Mouse (Mus musculus) gonadal fat pad, adult 2 months (tissue): ENCODE measurements around the gene Hes7. TPM values are rescaled to one million over a fixed set of nuclear protein-coding genes. Genes with fewer than 3 reads are reported as not detected.

Source experiments
- DNase-seq: peaks from one replicate; pipeline ENCODE4 v3.0.0-alpha.2; 2012; ENCODE audit warnings: low read depth
- polyA plus RNA-seq: library from polyadenylated mRNA; depleted of rRNA; stranded (reverse); fragments of >200 nt; gene quantifications from 2 replicates; pipeline ENCODE4 v1.2.3, GENCODE M21; 2012; rRNA removed

The Hes7 gene
- polyA plus RNA-seq: 0.11 and 0.24 TPM in 2 replicates

- no peak for DNase-seq
These were observed at the start of gene Hes7 for GRCm38 (mm10) chr11:69120221-69121000. Gene Hes7, plus strand, starts transcription at chr11:69120404.

GRCm38 (mm10) chr11:69070590-69071222 lies 49.5 kb upstream of the Hes7 start, which contains the start of gene Tmem107:
Gene Tmem107, plus strand, starts transcription at chr11:69070806.
- DNase-seq: no peak

GRCm38 (mm10) chr11:69071262-69071661 lies 48.9 kb upstream of the Hes7 start:
- DNase-seq: no peak

GRCm38 (mm10) chr11:69072234-69072633 lies 48.0 kb upstream of the Hes7 start:
- no peak for DNase-seq

GRCm38 (mm10) chr11:69072666-69073064 lies 47.5 kb upstream of the Hes7 start:
- DNase-seq: no peak

GRCm38 (mm10) chr11:69073065-69073888 lies 46.9 kb upstream of the Hes7 start:
- no peak for DNase-seq

- no peak for DNase-seq
These were observed 46.0 kb upstream of the Hes7 start for GRCm38 (mm10) chr11:69073951-69074775.

GRCm38 (mm10) chr11:69074776-69075069 lies 45.5 kb upstream of the Hes7 start:
- no peak for DNase-seq

GRCm38 (mm10) chr11:69075764-69076479 lies 44.3 kb upstream of the Hes7 start:
- DNase-seq: no peak

- no peak for DNase-seq
These were observed 43.6 kb upstream of the Hes7 start for GRCm38 (mm10) chr11:69076572-69076971.

GRCm38 (mm10) chr11:69077316-69077715 lies 42.9 kb upstream of the Hes7 start:
- no peak for DNase-seq

- no peak for DNase-seq
These were observed 42.2 kb upstream of the Hes7 start for GRCm38 (mm10) chr11:69078041-69078440.

- DNase-seq: no peak
These were observed 41.3 kb upstream of the Hes7 start for GRCm38 (mm10) chr11:69078805-69079438.

GRCm38 (mm10) chr11:69080102-69080854 lies 39.9 kb upstream of the Hes7 start:
- DNase-seq: no peak

- DNase-seq: no peak
These were observed 39.4 kb upstream of the Hes7 start for GRCm38 (mm10) chr11:69080855-69081222.

- DNase-seq: no peak
These were observed 38.6 kb upstream of the Hes7 start for GRCm38 (mm10) chr11:69081613-69082012.

- no peak for DNase-seq
These were observed 34.6 kb upstream of the Hes7 start for GRCm38 (mm10) chr11:69085608-69086007.

GRCm38 (mm10) chr11:69086390-69086789 lies 33.8 kb upstream of the Hes7 start:
- DNase-seq: no peak

GRCm38 (mm10) chr11:69087082-69087481 lies 33.1 kb upstream of the Hes7 start:
- no peak for DNase-seq

- DNase-seq: no peak
These were observed 32.6 kb upstream of the Hes7 start for GRCm38 (mm10) chr11:69087597-69087996.
